Mouse (Mus musculus) lung, embryonic 14.5 days (tissue): ENCODE data around the gene Cenpb. TPM values are rescaled to one million over a fixed set of nuclear protein-coding genes. Genes with fewer than 3 reads are reported as not detected.
A peak's percentile ranks its signal among the peaks of the same experiment; 100 is the strongest.

Experiments
- ATAC-seq: fragments of 200-750 bp; cut with Nextera tagmentation; 2 replicates; pipeline ENCODE4 v1.8.0; 2017; ENCODE audit warnings: mild to moderate bottlenecking, moderate TSS enrichment, moderate library complexity; ENCODE audit not compliant: insufficient read depth
- DNase-seq: peaks from one replicate; pipeline ENCODE4 v3.0.0-alpha.2; 2015
- H3K27ac ChIP-seq: fragments of 300-500 bp; sonication (generic); 2 replicates; pipeline ENCODE4 v1.5.1; 2014; ENCODE audit warnings: low read depth, mild to moderate bottlenecking, moderate library complexity
- H3K27me3 ChIP-seq: fragments of 300-500 bp; sonication (generic); 2 replicates; pipeline ENCODE4 v1.6.1; 2014; ENCODE audit warnings: low read length, control low read depth; ENCODE audit not compliant: insufficient read depth
- H3K36me3 ChIP-seq: fragments of 300-500 bp; sonication (generic); 2 replicates; pipeline ENCODE4 v1.6.1; 2014; ENCODE audit warnings: control low read depth; ENCODE audit not compliant: insufficient read depth
- H3K4me1 ChIP-seq: fragments of 300-500 bp; sonication (generic); 2 replicates; pipeline ENCODE4 v1.6.1; 2014; ENCODE audit warnings: antibody characterized with exemption, control low read depth; ENCODE audit not compliant: insufficient read depth
- H3K4me2 ChIP-seq: fragments of 300-500 bp; sonication (generic); 2 replicates; pipeline ENCODE4 v1.6.1; 2014; ENCODE audit warnings: mild to moderate bottlenecking
- H3K4me3 ChIP-seq: fragments of 300-500 bp; sonication (generic); 2 replicates; pipeline ENCODE4 v1.5.1; 2014; ENCODE audit warnings: low read depth, low read length
- H3K9ac ChIP-seq: fragments of 300-500 bp; sonication (generic); 2 replicates; pipeline ENCODE4 v1.6.1; 2014
- H3K9me3 ChIP-seq: fragments of 300-500 bp; sonication (generic); 2 replicates; pipeline ENCODE4 v1.6.1; 2016; ENCODE audit warnings: low read depth, low read length, control low read depth
- CTCF ChIP-seq: IDR thresholded peaks from 2 replicates; pipeline ENCODE4 v1.5.1; 2016; ENCODE audit warnings: antibody characterized with exemption, low read depth
- WGBS: fragments of 180-500 bp; shearing (Covaris S2); extraction: QIAGEN DNeasy Blood & Tissue Kit; methylation state at CpG from one replicate; pipeline ENCODE4 v1.1.7; 2014; 5-methylcytosine and 5-hydroxymethylcytosine counted together
- polyA plus RNA-seq: library from polyadenylated mRNA; unstranded; fragments of >200 nt; fragmentation: Nextera tagmentation; extraction: Ambion mirVana; gene quantifications from 2 replicates; pipeline ENCODE4 v1.2.1, GENCODE M21; 2014

Gene Cenpb
- polyA plus RNA-seq, 1 experiment from 2014 or later = 9.3 TPM

DNA sequence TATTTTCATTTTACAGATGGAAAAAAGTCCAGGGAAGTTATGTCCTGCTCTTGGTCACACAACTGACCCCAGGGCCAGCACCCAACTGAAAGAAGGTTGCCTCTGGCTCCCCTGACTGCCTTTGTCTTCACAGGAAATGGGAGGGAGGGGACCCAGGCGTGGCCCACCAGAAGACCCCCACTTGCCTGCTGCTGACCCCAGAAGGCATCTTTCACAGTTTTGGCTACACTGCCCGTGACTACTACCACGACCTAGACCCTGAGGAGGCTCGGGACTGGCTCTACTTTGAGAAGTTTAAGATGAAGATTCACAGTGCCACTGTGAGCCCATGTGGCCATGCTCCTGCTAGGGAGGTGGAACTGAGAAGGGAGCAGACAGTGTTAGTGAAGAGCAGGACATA is 41.6 kb downstream of the Cenpb start:
- Histone ChIP-seq H3K27ac (no peak overlapping the region), H3K36me3 (peaks cover 61% of the 10 kb centered on the region), H3K27me3 (no peaks in the 10 kb centered on the region), H3K9me3 (no peaks in the 10 kb centered on the region), H3K4me3 (no peak overlapping the region), H3K9ac (no peak overlapping the region), H3K4me2 (no peak overlapping the region), H3K4me1 (no peaks in the 10 kb centered on the region)
- WGBS = 82% methylated on average over 4 of the region's 4 CpGs
- ATAC-seq (no peak), DNase-seq (no peak)
- TF ChIP-seq CTCF = no peak

DNA sequence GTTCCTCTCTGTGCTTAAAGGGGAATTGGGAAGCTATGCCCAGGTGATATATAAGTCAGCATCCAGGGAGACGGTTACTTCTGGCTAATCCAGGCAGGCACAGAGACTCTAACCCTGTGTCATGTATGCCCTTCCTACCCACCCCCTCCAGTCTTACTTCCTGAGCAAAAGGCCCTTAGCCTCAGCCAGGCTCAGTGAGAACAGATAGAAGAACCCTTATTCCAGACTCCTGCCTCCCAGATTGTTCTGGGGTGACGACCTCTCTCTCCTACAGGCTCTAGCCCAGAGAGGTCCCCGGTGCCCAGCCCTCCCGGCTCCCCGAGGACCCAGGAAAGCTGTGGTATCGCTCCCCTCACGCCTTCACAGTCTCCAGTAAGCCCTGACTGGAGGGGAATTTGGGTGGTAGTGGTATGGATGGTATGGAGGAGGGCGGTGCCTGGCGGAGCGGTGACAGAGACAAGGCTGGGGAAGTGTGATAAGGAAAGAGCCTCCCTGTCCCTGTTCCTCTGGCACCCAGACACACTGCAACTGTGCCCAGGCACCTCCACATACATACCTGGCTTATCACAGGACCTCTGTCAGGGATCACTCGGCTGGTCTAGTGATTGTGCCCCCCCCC is 44.2 kb downstream of the Cenpb start:
- H3K4me3 ChIP-seq = no peak overlapping the region
- H3K4me1 ChIP-seq = no peaks in the 10 kb centered on the region
- H3K9ac ChIP-seq = peak overlapping the region; percentile 38; the same call in 1 of the 2 replicates
- no peak for DNase-seq
- no peak for TF ChIP-seq CTCF
- peak overlapping the region; percentile 42; the same call in 1 of the 2 replicates for H3K27ac ChIP-seq
- ATAC-seq = peak; percentile 63
- no peaks in the 10 kb centered on the region for H3K27me3 ChIP-seq
- WGBS = 45% methylated on average over 11 of the region's 11 CpGs
- H3K36me3 ChIP-seq = peaks cover 42% of the 10 kb centered on the region
- no peak overlapping the region for H3K4me2 ChIP-seq
- no peaks in the 10 kb centered on the region for H3K9me3 ChIP-seq

DNA sequence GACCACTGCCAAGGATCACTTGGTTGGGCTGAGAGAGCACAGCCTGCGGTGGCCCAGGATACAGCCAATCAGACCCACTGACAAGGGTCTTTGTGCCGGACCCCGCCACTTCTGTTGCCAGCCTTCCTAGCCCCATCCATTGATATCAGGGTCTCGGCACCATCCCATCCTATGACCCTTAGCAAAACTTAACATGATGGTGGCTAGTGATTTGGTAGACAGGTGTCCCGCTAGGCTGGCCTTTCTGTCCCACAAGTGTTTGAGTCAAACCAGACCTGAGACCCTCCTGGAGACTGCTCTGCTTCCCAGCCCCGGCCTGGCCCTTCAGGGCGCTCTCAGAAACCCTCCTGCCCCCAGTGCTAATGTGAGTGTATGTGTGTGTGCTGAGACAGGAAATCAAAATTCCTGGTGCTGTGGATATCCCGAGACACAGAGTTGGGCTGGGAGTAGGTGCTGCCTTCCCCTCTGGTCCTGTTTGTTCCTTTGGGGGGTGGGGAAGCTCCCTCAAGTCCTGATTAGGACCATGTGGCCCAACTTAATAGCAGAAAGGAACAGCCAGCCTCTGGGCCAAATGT is 45.0 kb downstream of the Cenpb start:
- no peak for DNase-seq
- peaks cover 40% of the 10 kb centered on the region for H3K36me3 ChIP-seq

DNA sequence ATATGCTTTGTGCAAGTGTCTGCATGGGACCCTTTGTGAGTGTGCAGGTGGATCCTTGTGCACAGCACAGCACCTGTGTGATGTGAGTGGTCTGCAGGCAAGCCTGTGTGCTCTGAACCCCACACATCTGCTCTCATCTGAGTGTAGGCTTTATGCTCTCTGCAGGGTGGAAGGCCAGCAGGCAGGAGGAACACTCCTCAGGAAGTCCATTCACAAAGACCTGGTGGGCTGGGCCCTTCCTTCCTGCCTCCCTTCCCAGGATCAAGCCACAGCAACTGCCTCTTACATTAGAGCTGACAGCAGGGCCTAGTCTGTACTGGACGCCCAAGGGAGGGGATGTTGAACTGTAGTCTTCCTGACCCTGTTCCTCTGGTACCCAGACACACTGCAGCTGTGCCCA is 45.5 kb downstream of the Cenpb start:
- 23% methylated on average over 1 of the region's 1 CpGs for WGBS
- H3K4me2 ChIP-seq = no peak overlapping the region
- no peak overlapping the region for H3K9ac ChIP-seq
- DNase-seq (peak; percentile 54), ATAC-seq (peak; percentile 59; the same call in 1 of the 2 replicates)
- no peak for TF ChIP-seq CTCF
- peaks cover 34% of the 10 kb centered on the region for H3K36me3 ChIP-seq
- no peaks in the 10 kb centered on the region; the same call in 1 of the 2 replicates for H3K4me1 ChIP-seq
- 0 out of 2 replicates have a peak overlapping the region, but pooled peaks have one; percentile 47 for H3K27ac ChIP-seq
- H3K4me3 ChIP-seq = no peak overlapping the region
- H3K27me3 ChIP-seq = no peaks in the 10 kb centered on the region
- H3K9me3 ChIP-seq = no peaks in the 10 kb centered on the region

More for the DNA sequence above, 45.0 kb downstream of the Cenpb start:
- H3K4me3 ChIP-seq = no peak overlapping the region
- H3K4me2 ChIP-seq = no peak overlapping the region
- no peak for ATAC-seq
- no peak for TF ChIP-seq CTCF
- no peak overlapping the region for H3K9ac ChIP-seq
- no peaks in the 10 kb centered on the region for H3K27me3 ChIP-seq
- peak overlapping the region; percentile 26; the same call in 1 of the 2 replicates for H3K27ac ChIP-seq
- H3K9me3 ChIP-seq = no peaks in the 10 kb centered on the region
- H3K4me1 ChIP-seq = no peaks in the 10 kb centered on the region
- 69% methylated on average over 8 of the region's 8 CpGs for WGBS

DNA sequence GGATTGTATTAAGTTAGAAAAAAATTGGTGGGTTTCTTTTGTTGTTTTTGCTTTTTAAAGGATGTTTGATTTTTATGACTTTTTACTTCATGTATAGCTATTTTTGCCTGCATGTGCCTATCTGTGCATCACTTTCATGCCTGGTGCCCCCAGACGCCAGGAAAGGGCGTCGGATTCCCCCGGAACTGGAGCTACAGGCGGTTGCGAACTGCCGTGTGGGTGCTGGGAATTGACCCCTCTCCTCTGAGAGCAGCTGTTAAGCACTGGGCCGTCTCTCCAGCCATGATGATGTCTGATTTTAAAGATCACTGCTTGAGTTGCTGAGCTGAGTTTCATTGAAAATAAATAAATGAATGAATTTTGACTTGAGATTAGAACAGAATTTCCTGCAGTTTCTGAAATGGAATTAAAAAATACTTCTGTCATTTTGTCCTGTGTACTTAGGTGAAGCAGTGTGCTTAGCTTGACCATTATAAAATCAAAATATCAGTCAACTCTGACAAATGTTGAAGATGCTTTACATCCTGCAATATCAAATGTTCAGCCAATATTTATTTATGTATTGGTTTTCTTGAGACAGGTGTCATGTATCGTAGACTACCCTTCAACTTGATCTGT is 46.8 kb downstream of the Cenpb start, which contains the start of gene Gm11037:
TSS of gene Gm11037 (plus strand) at position 568 of the 618 bp plus-strand sequence.
- Histone ChIP-seq H3K27ac (0 out of 2 replicates have a peak within 1 kb of the TSS, but pooled peaks have one; percentile 47), H3K9ac (no peak within 1 kb of the TSS), H3K9me3 (no peaks in the 10 kb centered on the region), H3K4me3 (no peak within 1 kb of the TSS), H3K4me2 (no peak within 1 kb of the TSS), H3K4me1 (no peaks in the 10 kb centered on the region; the same call in none of the 2 replicates), H3K36me3 (peaks cover 24% of the 10 kb centered on the region), H3K27me3 (no peaks in the 10 kb centered on the region)
- no peak for ATAC-seq
- TF ChIP-seq CTCF = no peak
- DNase-seq = no peak
- WGBS = 76% methylated on average over 9 of the region's 9 CpGs

DNA sequence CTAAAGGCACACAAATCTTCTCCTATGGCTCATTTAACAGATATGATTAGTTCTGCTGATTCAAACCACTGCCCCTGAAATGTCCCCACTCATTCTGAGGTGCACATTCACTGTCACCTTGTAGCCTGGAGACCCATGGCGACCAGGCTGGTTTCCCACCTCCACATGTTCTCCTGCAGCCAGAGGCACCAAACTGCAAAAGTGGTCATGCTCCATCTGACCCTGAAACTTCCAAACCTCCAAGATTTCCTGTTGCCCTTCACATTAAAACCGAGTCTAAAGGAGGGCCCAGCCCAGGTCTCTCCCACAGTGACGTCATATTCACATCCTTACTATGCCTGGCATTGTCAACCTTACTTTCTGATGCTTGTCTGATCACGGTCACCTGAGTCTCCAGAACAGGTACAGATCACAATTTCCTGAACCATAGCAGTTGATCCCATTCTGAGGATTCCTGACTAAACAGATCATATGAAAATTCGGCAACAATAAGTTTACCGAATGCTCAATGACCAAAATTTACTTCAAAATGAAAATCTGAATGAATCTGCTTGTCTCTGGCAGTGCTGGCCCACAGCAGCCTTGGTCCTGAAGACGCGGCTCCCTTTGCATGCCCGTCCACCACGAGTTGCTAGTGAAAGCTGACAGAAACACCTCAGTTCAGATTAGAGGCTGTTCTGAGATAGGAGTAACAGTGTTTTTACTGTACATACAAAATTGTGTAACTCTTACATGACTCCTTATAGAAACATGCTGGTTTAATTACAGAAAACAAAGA is 47.6 kb downstream of the Cenpb start:
- ATAC-seq = no peak
- H3K4me1 ChIP-seq = no peaks in the 10 kb centered on the region; the same call in none of the 2 replicates
- TF ChIP-seq CTCF = no peak
- no peaks in the 10 kb centered on the region for H3K9me3 ChIP-seq
- H3K27me3 ChIP-seq = no peaks in the 10 kb centered on the region
- no peak overlapping the region for H3K9ac ChIP-seq
- no peak overlapping the region for H3K27ac ChIP-seq
- no peak for DNase-seq
- H3K36me3 ChIP-seq = peaks cover 17% of the 10 kb centered on the region
- no peak overlapping the region for H3K4me3 ChIP-seq
- 72% methylated on average over 10 of the region's 10 CpGs for WGBS
- H3K4me2 ChIP-seq = no peak overlapping the region
